Mouse (Mus musculus) G1E-ER4 (cell line): ENCODE results near the gene 1110004F10Rik. TPM values are rescaled to one million over a fixed set of nuclear protein-coding genes. Genes with fewer than 3 reads are reported as not detected.
"Not testable (repeated sequence)": the region's sequence is repeated elsewhere in the genome, so short reads cannot be mapped to it uniquely, and the experiment has no call there.

Experiments
- GATA1 ChIP-seq: IDR thresholded peaks from one replicate; pipeline ENCODE4 v1.8.0; 2012; ENCODE audit warnings: low read length, inconsistent platforms
- polyA plus RNA-seq: library from polyadenylated mRNA; stranded (reverse); fragments of >175 nt; gene quantifications from 2 replicates; pipeline ENCODE4 v1.2.3, GENCODE M21; 2012

Gene 1110004F10Rik
- polyA plus RNA-seq, 1 experiment, result 54.8 TPM

GRCm38 (mm10) chr7:116039538-116040466 is 605 bp downstream of the 1110004F10Rik start:
- no peak for TF ChIP-seq GATA1

GRCm38 (mm10) chr7:116040470-116041019 is 1.3 kb downstream of the 1110004F10Rik start:
- no peak for TF ChIP-seq GATA1

GRCm38 (mm10) chr7:116060739-116061138 is 21.5 kb downstream of the 1110004F10Rik start:
- TF ChIP-seq GATA1, result no peak

- TF ChIP-seq GATA1, result not testable (repeated sequence)
Measured at GRCm38 (mm10) chr7:116084366-116084765, 45.2 kb downstream of the 1110004F10Rik start, which contains the start of gene Gm4353. Gene Gm4353 (minus strand): TSS chr7:116084635.

DNA sequence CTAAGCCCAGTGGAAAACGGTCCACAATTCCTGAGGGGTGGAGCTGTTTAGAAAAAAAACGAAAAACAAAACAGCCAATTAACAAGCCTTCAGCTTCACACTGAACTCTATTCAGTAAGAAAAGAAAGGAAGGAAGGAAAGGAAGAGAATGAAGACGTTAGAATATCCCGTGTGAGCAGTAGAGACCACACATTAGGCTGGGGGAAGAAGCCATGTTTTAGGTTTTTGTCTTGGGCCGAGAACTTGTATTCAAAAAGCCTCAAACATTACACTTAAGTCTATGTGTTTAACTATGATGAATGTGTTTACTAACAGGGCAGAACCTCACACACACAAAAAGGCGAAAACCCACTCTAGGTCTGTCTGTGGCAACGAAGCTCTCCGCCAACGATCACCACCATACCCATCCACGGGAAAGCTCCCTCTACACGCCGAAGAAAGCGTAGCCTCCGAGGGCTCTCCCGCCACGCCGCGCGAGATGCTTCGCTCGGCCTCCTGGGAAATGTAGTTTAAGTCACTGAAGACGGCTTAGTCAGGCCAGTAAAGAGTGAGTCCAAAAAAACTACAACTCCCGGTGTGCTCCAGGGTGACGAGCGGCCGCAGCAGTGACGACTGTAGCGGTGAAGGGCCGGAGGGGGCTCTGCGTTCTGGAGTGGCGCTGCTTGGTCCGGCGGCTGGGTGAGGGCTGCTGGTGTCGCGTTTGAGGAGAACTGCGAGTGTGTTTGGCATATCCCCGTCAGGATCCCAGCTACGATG is 53.7 kb downstream of the 1110004F10Rik start:
- TF ChIP-seq GATA1, result no peak

DNA sequence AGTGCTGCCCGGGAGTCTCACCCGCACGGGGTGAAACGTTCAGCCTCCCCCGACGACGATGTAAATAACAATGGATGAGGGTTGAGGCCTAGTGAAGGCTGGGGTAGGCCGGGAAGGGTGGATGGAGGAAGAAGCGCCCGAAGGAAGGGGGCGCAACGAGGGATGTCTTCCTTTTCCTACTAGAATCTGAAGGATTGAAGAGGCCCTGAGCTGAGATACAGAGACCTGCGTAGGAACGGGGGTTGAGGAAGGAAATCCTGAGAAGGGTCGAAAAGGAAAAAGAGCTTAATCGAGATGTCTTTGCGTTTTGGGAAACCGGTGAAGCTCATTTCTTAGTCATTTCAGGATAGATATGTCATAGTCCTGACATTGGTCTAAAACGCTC is 54.3 kb downstream of the 1110004F10Rik start:
- TF ChIP-seq GATA1, result no peak

GRCm38 (mm10) chr7:116099952-116100528 is 60.8 kb downstream of the 1110004F10Rik start:
- TF ChIP-seq GATA1, result no peak

DNA sequence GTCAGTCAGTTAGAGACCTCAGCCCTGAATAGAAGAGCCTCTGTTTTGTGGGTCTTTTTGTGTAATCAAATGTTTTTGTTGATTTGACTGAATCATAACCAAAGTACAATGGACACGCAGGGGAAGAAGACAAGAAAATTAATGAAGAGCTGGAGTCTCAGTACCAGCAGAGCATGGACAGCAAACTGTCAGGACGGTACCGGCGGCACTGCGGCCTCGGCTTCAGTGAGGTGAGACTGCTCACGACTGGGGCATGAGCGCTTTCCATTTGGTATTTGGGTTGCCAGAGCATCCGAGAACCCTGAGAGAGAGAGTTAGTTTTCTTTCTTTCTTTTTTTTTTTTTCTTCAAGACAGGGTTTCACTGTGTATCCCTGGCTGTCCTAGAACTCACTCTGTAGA is 63.9 kb downstream of the 1110004F10Rik start:
- no peak for TF ChIP-seq GATA1

- TF ChIP-seq GATA1, result no peak
Measured at GRCm38 (mm10) chr7:116110661-116111060, 71.5 kb downstream of the 1110004F10Rik start.

DNA sequence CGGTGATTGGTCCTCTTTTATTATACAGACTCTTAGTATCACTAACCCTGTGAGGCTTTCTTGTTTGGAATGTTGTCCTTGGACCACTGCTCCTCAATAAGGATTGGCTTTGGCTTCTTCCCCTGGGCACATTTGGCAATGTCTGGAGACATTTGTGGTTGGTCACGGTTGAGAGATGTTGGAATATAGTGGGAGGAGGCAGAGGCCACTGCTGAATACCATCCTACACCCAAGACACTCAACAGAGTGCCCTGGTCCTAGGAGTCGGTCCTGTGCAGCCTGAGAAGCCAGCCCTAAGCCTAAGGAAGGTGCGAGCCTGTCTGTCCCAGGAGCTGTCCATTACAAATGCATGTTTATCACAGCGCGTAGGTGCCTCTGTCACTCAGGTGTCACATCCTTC is 72.3 kb downstream of the 1110004F10Rik start:
- no peak for TF ChIP-seq GATA1

DNA sequence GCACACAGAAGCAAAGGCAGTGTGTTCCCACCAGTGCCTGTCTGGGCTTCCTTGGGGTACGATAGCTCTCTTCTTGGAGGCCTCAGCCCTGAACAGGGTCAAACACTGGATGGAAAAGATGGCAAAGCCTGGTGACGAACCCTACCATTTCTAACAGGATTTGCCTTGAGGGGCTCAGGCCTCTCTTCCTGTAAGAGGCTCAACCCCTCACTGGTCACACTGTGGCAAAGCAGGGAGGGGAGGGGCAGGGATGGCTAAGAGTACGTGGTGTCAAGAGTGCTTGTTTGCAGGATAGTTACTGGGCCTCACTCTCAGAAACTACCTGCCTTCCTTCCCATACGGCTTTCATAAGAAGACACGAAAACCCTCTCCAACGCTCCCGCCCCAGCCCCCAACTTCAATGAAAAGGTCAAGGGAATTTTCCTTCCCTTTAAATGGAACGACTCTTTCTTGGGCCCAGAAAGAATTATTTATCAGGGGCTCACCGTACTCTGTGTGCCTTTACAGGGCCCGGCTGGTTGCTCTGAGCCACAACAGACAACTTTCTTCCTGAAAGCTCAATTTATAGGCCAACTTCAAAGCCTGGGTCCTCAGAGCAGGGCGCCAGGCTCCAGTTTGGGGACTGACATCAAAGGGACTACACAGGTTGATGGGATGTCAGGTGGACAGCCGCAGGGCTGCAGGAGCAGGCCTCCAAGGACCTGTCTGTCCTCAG is 76.2 kb downstream of the 1110004F10Rik start:
- TF ChIP-seq GATA1, result no peak

DNA sequence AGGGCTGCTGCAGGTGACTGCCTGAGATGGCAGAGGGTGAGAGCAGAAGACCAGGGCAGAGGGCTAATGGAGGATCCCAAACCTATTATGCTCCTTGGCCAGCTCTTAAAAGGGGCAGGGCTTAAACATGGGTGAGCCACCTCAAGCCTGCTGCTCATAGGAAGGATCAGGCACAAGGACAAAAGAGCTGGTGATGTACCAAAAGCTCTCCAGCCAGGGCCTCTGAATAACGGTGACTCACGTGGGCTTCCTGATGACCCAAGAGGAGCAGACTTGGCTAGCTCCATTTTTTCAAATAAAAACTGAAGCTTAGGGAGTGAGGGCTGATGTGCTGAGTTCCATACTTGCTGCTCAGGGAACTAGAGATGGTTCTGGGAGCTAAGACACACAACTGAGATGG is 76.8 kb downstream of the 1110004F10Rik start:
- TF ChIP-seq GATA1, result no peak

GRCm38 (mm10) chr7:116119306-116119857 is 80.2 kb downstream of the 1110004F10Rik start:
- no peak for TF ChIP-seq GATA1

DNA sequence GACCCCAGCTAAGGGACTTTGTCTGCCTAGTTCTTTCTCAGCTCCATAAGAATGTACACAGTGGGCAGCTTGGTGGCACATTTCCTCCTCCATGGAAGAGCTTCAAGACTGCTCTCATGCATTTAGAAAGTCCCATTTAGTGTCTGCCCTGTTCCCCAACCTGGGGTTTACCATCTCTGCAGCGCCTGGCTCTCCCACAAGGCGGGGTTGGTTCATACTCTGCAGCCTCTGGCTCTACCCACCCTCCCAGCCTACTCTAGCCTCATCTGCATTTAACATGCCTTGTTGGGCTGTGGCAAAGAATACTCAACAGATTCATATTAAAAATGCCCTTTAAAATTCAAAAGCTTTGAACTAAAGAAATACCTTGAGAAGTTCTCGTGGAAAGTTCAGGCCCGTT is 81.5 kb downstream of the 1110004F10Rik start:
- TF ChIP-seq GATA1, result no peak

- no peak for TF ChIP-seq GATA1
Measured at GRCm38 (mm10) chr7:116121202-116121601, 82.0 kb downstream of the 1110004F10Rik start.
